Comparison of ENCODE assay signal across 25 mouse cellular contexts in genomic region chr3:65037626-65038025, GRCm38 (mm10).
A peak's percentile ranks its signal among the peaks of the same experiment; 100 is the strongest.
DNase-seq lines count a peak whose midpoint lies in the region; ATAC-seq and TF ChIP-seq lines count a peak whose summit lies in the region.
"Had no signal": no experiment of that assay in that cellular context is flagged by ENCODE, and none has a peak within 500 bp of the region (broad histone marks: within the 10 kb centered on the region; RNA-seq: fewer than 3 reads in every experiment).

No protein-coding gene starts in this region.

- H3K4me3 ChIP-seq in cerebellum, adult 2 months (replicated peaks; ENCODE audit: insufficient read depth, low read depth, low read length) = no peak overlapping the region
- no peak overlapping the region for H3K4me3 ChIP-seq in liver, embryonic 12.5 days
- H3K4me3 ChIP-seq in gastrocnemius, adult 2 months = no peak overlapping the region
- H3K4me3 ChIP-seq: embryonic facial prominence, embryonic 12.5 days; heart, adult 2 months; heart, embryonic 12.5 days; hindbrain, embryonic 13.5 days; liver, embryonic 13.5 days; midbrain, embryonic 10.5 days; midbrain, embryonic 15.5 days had no signal

- no peaks in the 10 kb centered on the region for H3K4me1 ChIP-seq in cerebellum, adult 2 months (ENCODE audit: control insufficient read depth, insufficient read depth, low read length)
- H3K4me1 ChIP-seq in liver, embryonic 12.5 days = no peaks in the 10 kb centered on the region
- H3K4me1 ChIP-seq: embryonic facial prominence, embryonic 12.5 days; heart, embryonic 12.5 days; hindbrain, embryonic 13.5 days; liver, embryonic 13.5 days; midbrain, embryonic 10.5 days; midbrain, embryonic 15.5 days had no signal

- WGBS in cerebellum, adult 2 months = 88% methylated on average over 2 of the region's 2 CpGs
- WGBS in liver, embryonic 12.5 days (ENCODE audit: insufficient replicate concordance) = 68% methylated on average over 2 of the region's 2 CpGs

- no peaks in the 10 kb centered on the region for H3K27me3 ChIP-seq in cerebellum, adult 2 months (ENCODE audit: control insufficient read depth, insufficient read depth, low read length)
- H3K27me3 ChIP-seq in liver, embryonic 12.5 days (replicated peaks) = no peaks in the 10 kb centered on the region
- H3K27me3 ChIP-seq: embryonic facial prominence, embryonic 12.5 days; heart, embryonic 12.5 days; hindbrain, embryonic 13.5 days; liver, embryonic 13.5 days; midbrain, embryonic 15.5 days had no signal

- no peaks in the 10 kb centered on the region for H3K9me3 ChIP-seq in liver, embryonic 12.5 days (replicated peaks)
- H3K9me3 ChIP-seq: embryonic facial prominence, embryonic 12.5 days; heart, embryonic 12.5 days; hindbrain, embryonic 13.5 days; liver, embryonic 13.5 days; midbrain, embryonic 10.5 days; midbrain, embryonic 15.5 days had no signal

- H3K9ac ChIP-seq in liver, embryonic 12.5 days = no peak overlapping the region
- H3K9ac ChIP-seq: embryonic facial prominence, embryonic 12.5 days; heart, embryonic 12.5 days; hindbrain, embryonic 13.5 days; liver, embryonic 13.5 days; lung, embryonic 14.5 days; midbrain, embryonic 15.5 days had no signal

- H3K36me3 ChIP-seq in liver, embryonic 12.5 days = no peaks in the 10 kb centered on the region
- H3K36me3 ChIP-seq: embryonic facial prominence, embryonic 12.5 days; heart, embryonic 12.5 days; hindbrain, embryonic 13.5 days; liver, embryonic 13.5 days; midbrain, embryonic 10.5 days; midbrain, embryonic 15.5 days had no signal

- no peak for TF ChIP-seq POLR2A in cerebellum, adult 2 months (IDR thresholded peaks at IDR 0.05; ENCODE audit: borderline replicate concordance, insufficient read depth, low read length)

- peak; percentile 42 for DNase-seq in right cerebral cortex, adult 18-20 months
- no peak for DNase-seq in right cerebral cortex, postnatal 14 days
- peak; percentile 5 to 8 for DNase-seq in frontal cortex, postnatal 10 days (ENCODE audit: low spot score in 2 of 2)
- peak; percentile 22 to 78 for DNase-seq in left cerebral cortex, postnatal 25 days (ENCODE audit: low spot score in 2 of 2)
- peak; percentile 2 to 49 for DNase-seq in right cerebral cortex, postnatal 36 days (ENCODE audit: low spot score in 2 of 2)
- no peak for DNase-seq in cerebellum, adult 2 months
- no peak for DNase-seq in gastrocnemius, adult 2 months
- DNase-seq: adrenal gland, adult 2 months; adrenal gland, postnatal 36 days; cerebellum, adult 8-10 months; embryo, embryonic 11 days; heart, adult 2 months; heart, postnatal 4 days; kidney, adult 9 months; kidney, postnatal 10 days; liver, embryonic 13.5 days; lung, embryonic 14.5 days had no signal

- intact Hi-C loops in left cerebral cortex, postnatal 25 days (cut with DNase I) = no loop called here
- intact Hi-C loops in gastrocnemius, adult 2 months (cut with DNase I) = no loop called here

- no peak overlapping the region for H3K27ac ChIP-seq in cerebellum, adult 2 months (ENCODE audit: insufficient read depth, low read length)
- H3K27ac ChIP-seq in liver, embryonic 12.5 days = no peak overlapping the region
- no peak overlapping the region for H3K27ac ChIP-seq in gastrocnemius, adult 2 months
- H3K27ac ChIP-seq: embryonic facial prominence, embryonic 12.5 days; heart, adult 2 months; hindbrain, embryonic 13.5 days; liver, embryonic 13.5 days; midbrain, embryonic 10.5 days; midbrain, embryonic 15.5 days had no signal

- no peak for ATAC-seq in liver, embryonic 12.5 days
- ATAC-seq: forebrain, embryonic 14.5 days; intestine, embryonic 16.5 days; midbrain, embryonic 15.5 days had no signal

- H3K4me2 ChIP-seq in liver, embryonic 12.5 days = no peak overlapping the region
- H3K4me2 ChIP-seq: embryonic facial prominence, embryonic 12.5 days; heart, embryonic 12.5 days; hindbrain, embryonic 13.5 days; liver, embryonic 13.5 days; lung, embryonic 14.5 days; midbrain, embryonic 15.5 days had no signal

- no peak for TF ChIP-seq CTCF in cerebellum, adult 2 months (IDR thresholded peaks at IDR 0.05; ENCODE audit: borderline replicate concordance, insufficient read depth, low read depth, low read length)
- TF ChIP-seq CTCF in gastrocnemius, adult 2 months (IDR thresholded peaks at IDR 0.05) = no peak

Comparison
In these comparisons a context has a peak if more than half of its experiments do, and no peak if none do; other contexts are left out.
1. DNase-seq: peak in right cerebral cortex, adult 18-20 months (single experiment), frontal cortex, postnatal 10 days (2 of 2), left cerebral cortex, postnatal 25 days (2 of 2) and right cerebral cortex, postnatal 36 days (2 of 2); none in right cerebral cortex, postnatal 14 days (single experiment), cerebellum, adult 2 months (0 of 2) and gastrocnemius, adult 2 months (single experiment).